Mouse (Mus musculus) heart, embryonic 12.5 days (tissue): Measurements from ENCODE around the gene Olfr340. TPM values are rescaled to one million over a fixed set of nuclear protein-coding genes. Genes with fewer than 3 reads are reported as not detected.
"Not testable (repeated sequence)": the region's sequence is repeated elsewhere in the genome, so short reads cannot be mapped to it uniquely, and the experiment has no call there.

ENCODE experiments used
- ATAC-seq: fragments of 200-750 bp; cut with Nextera tagmentation; 2 replicates; pipeline ENCODE4 v1.8.0; 2017; ENCODE audit warnings: moderate TSS enrichment, moderate library complexity; ENCODE audit not compliant: insufficient number of reproducible peaks, low FRiP score
- H3K27ac ChIP-seq: fragments of 300-500 bp; sonication (generic); 2 replicates; pipeline ENCODE4 v1.5.1; 2016; ENCODE audit warnings: mild to moderate bottlenecking, moderate library complexity; ENCODE audit not compliant: poor library complexity, severe bottlenecking
- H3K27me3 ChIP-seq: fragments of 300-500 bp; sonication (generic); replicated peaks from 2 replicates; pipeline ENCODE4 v1.6.1; 2016; ENCODE audit warnings: mild to moderate bottlenecking, moderate library complexity
- H3K36me3 ChIP-seq: fragments of 300-500 bp; sonication (generic); 2 replicates; pipeline ENCODE4 v1.6.1; 2016; ENCODE audit warnings: mild to moderate bottlenecking, moderate library complexity
- H3K4me1 ChIP-seq: fragments of 300-500 bp; sonication (generic); replicated peaks from 2 replicates; pipeline ENCODE4 v1.6.1; 2016; ENCODE audit warnings: mild to moderate bottlenecking
- H3K4me2 ChIP-seq: fragments of 300-500 bp; sonication (generic); 2 replicates; pipeline ENCODE4 v1.6.1; 2016; ENCODE audit warnings: mild to moderate bottlenecking, moderate library complexity
- H3K4me3 ChIP-seq: fragments of 300-500 bp; sonication (generic); 2 replicates; pipeline ENCODE4 v1.5.1; 2016; ENCODE audit warnings: mild to moderate bottlenecking
- H3K9ac ChIP-seq: fragments of 300-500 bp; sonication (generic); 2 replicates; pipeline ENCODE4 v1.6.1; 2016; ENCODE audit warnings: mild to moderate bottlenecking, moderate library complexity
- H3K9me3 ChIP-seq: fragments of 300-500 bp; sonication (generic); replicated peaks from 2 replicates; pipeline ENCODE4 v1.6.1; 2016; ENCODE audit warnings: mild to moderate bottlenecking, moderate library complexity
- WGBS: fragments of 180-500 bp; shearing (Covaris S2); methylation state at CpG from one replicate; pipeline ENCODE4 v1.1.7; 2016; 5-methylcytosine and 5-hydroxymethylcytosine counted together
- polyA plus RNA-seq: library from polyadenylated mRNA; unstranded; fragments of >200 nt; fragmentation: Nextera tagmentation; extraction: Ambion mirVana; gene quantifications from 2 replicates; pipeline ENCODE4 v1.2.1, GENCODE M21; 2016

The Olfr340 gene
- not detected in 2 replicates for polyA plus RNA-seq

DNA sequence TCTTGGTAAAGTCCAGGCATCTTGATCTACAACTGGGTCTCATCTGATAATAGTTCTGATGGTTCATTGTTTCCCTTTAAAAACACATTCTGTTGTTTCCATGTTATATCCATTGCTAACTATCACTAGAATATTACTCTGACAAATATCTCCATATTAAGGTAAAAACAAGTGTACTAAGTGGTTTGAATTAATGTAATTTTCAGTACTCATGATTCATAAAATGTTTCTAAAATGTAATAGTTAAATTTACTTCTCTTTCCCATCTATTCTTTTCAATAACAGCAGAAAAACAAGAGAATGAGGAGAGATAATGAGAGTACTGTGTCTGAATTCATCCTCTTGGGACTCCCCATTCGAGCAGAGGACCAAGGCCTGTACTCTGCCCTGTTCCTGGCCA lies at the start of gene Olfr340:
TSS of gene Olfr340 (plus strand) at position 301 of the 400 bp plus-strand sequence.
- H3K4me1 ChIP-seq = no peaks in the 10 kb centered on the region
- no peak within 1 kb of the TSS for H3K27ac ChIP-seq
- no peaks in the 10 kb centered on the region for H3K36me3 ChIP-seq
- no peak for ATAC-seq
- no peak within 1 kb of the TSS for H3K9ac ChIP-seq
- 55% methylated on average over 1 of the region's 1 CpGs for WGBS
- peaks cover 8% of the 10 kb centered on the region for H3K9me3 ChIP-seq
- H3K4me3 ChIP-seq = no peak within 1 kb of the TSS
- H3K27me3 ChIP-seq = no peaks in the 10 kb centered on the region
- H3K4me2 ChIP-seq = no peak within 1 kb of the TSS

DNA sequence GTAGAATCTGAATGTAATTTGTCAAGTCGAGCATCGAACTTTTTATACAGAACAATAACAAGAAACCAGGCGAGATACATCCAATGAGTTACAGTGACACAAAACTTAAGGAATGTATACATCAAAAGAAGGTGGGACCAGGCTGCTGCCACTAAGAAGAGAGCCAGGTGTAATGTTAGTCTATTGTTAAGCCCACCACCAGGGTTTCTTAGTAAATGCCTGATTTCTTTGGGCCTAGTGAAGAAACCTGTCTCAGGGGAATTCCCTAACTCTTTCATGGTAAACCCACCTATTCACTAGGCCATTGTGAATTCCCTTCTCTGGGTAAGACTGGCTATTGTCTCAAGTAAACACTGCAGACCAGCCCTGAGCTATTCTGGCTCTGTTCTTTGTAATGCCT lies 37.2 kb upstream of the Olfr340 start:
- not testable (repeated sequence) for H3K4me3 ChIP-seq, H3K36me3 ChIP-seq, H3K4me2 ChIP-seq, ATAC-seq, H3K4me1 ChIP-seq, H3K9ac ChIP-seq, H3K27ac ChIP-seq, H3K27me3 ChIP-seq, H3K9me3 ChIP-seq
- WGBS = 76% methylated on average over 3 of the region's 3 CpGs

DNA sequence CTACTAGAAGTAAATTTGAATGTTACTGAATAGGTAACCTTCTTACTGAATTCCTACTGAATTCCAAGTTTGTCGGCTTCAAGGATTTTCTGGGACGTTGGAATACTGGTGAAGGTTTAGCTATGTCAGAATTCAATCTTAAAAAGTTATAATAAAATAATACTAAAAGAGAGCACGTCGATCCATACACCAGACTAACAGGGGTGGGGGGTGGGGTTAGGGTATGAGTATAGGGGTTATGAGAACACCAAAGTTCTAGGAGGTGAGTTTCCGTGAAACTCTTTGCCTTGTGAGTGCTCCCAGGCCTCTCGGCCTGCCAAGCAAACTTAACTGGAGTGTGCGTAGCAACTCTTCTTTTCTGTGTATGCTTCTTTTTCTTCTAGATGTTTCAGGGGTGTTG lies 36.8 kb upstream of the Olfr340 start:
- H3K36me3 ChIP-seq, H3K4me2 ChIP-seq, H3K4me1 ChIP-seq, H3K9ac ChIP-seq, H3K9me3 ChIP-seq, H3K27me3 ChIP-seq, H3K27ac ChIP-seq, ATAC-seq, H3K4me3 ChIP-seq: not testable (repeated sequence)
- WGBS = 80% methylated on average over 7 of the region's 7 CpGs

DNA sequence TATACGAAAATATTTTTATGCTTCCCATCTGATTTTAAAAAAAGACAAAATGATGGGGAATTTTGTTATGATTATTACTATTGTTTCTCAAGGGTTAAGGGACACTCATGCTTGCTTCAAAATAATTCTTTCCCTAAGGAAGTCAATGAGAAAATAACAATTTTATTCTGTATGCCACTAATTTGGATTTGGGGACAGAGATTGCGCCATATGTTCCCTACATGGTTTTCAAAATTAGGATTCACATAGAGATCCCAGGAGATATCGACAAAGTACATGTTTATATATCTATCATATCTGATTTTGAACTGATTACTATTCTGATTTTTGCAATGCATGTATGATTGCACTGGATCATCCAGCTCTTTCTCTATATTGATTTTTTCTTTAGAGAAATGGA lies 33.7 kb upstream of the Olfr340 start, which contains the start of gene Olfr339:
TSS of gene Olfr339 (plus strand) at position 301 of the 400 bp plus-strand sequence.
- WGBS = 74% methylated on average over 3 of the region's 3 CpGs
- H3K27ac ChIP-seq = no peak within 1 kb of the TSS
- peaks cover 3% of the 10 kb centered on the region; the same call in 1 of the 2 replicates for H3K9me3 ChIP-seq
- H3K4me3 ChIP-seq = no peak within 1 kb of the TSS
- H3K4me1 ChIP-seq = no peaks in the 10 kb centered on the region
- H3K9ac ChIP-seq = no peak within 1 kb of the TSS
- no peaks in the 10 kb centered on the region for H3K27me3 ChIP-seq
- H3K4me2 ChIP-seq = no peak within 1 kb of the TSS
- no peak for ATAC-seq
- H3K36me3 ChIP-seq = no peaks in the 10 kb centered on the region

DNA sequence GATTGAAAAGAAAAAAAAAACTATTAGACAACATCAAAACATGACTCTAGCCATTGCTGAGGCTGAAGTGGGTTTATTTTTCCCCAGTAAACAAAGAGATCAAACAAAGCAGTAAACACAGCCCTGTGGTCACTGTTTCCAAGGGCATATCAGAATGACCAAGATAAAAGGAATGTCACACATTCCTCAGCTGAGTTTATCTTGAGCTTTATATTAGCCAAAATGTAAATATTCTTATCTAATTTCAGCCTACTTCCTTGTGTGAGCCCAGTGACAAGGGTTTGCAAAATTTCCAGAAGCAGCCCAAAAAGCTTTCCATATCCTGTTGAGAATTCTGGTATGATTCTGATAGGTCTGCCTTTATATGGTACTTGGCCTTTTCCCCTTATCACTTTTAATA lies 21.2 kb downstream of the Olfr340 start:
- no peak for ATAC-seq
- H3K27me3 ChIP-seq = no peaks in the 10 kb centered on the region
- H3K27ac ChIP-seq = no peak overlapping the region
- no peak overlapping the region for H3K4me2 ChIP-seq
- no peak overlapping the region for H3K4me3 ChIP-seq
- no peak overlapping the region for H3K9ac ChIP-seq
- peaks cover 19% of the 10 kb centered on the region for H3K9me3 ChIP-seq
- no peaks in the 10 kb centered on the region for H3K4me1 ChIP-seq
- H3K36me3 ChIP-seq = no peaks in the 10 kb centered on the region

DNA sequence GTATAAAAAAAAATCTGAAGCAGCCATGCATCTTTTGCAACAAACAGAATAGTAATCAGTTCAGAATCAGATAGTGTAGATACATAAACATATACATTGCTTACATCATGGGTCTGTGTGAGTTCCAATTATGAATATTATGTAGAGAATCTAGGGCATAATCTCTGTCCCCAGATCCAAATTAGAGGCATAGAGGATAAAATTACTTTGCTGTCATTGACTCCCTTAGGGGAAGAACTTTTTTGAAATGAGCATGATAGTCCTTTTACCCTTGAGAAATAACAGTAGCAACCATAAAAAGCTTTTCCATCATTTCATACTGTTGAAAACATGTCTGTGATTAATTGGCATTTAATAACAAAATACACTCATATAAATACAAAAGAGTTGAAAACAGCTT lies 30.0 kb downstream of the Olfr340 start, which contains the start of gene Olfr341:
TSS of gene Olfr341 (minus strand) at position 101 of the 400 bp plus-strand sequence.
- H3K4me1 ChIP-seq = no peaks in the 10 kb centered on the region
- H3K4me3 ChIP-seq = no peak within 1 kb of the TSS
- H3K4me2 ChIP-seq = no peak within 1 kb of the TSS
- H3K36me3 ChIP-seq = no peaks in the 10 kb centered on the region
- no peaks in the 10 kb centered on the region for H3K27me3 ChIP-seq
- ATAC-seq = no peak
- no peak within 1 kb of the TSS for H3K9ac ChIP-seq
- peaks cover 12% of the 10 kb centered on the region for H3K9me3 ChIP-seq
- no peak within 1 kb of the TSS for H3K27ac ChIP-seq

Other genes with a start within 250 kb of the Olfr340 start
- gene Ptgs1, start 222.2 kb upstream of the Olfr340 start, polyA plus RNA-seq = 25.5 and 27.2 TPM in 2 replicates
- not detected in 2 replicates for gene Olfr338, start 79.1 kb upstream of the Olfr340 start, polyA plus RNA-seq
- gene Olfr339, start 33.6 kb upstream of the Olfr340 start, polyA plus RNA-seq = not detected in 2 replicates
- gene Olfr341, start 29.9 kb downstream of the Olfr340 start, polyA plus RNA-seq = not detected in 2 replicates
- gene Olfr342, start 72.4 kb downstream of the Olfr340 start, polyA plus RNA-seq = not detected in 2 replicates
- gene Olfr344, start 114.1 kb downstream of the Olfr340 start, polyA plus RNA-seq = not detected in 2 replicates
- not detected in 2 replicates for gene Olfr345, start 187.5 kb downstream of the Olfr340 start, polyA plus RNA-seq
- gene Olfr346, start 233.2 kb downstream of the Olfr340 start, polyA plus RNA-seq = not detected in 2 replicates